8 mouse cellular contexts compared by ENCODE assay signal in the genomic region with DNA sequence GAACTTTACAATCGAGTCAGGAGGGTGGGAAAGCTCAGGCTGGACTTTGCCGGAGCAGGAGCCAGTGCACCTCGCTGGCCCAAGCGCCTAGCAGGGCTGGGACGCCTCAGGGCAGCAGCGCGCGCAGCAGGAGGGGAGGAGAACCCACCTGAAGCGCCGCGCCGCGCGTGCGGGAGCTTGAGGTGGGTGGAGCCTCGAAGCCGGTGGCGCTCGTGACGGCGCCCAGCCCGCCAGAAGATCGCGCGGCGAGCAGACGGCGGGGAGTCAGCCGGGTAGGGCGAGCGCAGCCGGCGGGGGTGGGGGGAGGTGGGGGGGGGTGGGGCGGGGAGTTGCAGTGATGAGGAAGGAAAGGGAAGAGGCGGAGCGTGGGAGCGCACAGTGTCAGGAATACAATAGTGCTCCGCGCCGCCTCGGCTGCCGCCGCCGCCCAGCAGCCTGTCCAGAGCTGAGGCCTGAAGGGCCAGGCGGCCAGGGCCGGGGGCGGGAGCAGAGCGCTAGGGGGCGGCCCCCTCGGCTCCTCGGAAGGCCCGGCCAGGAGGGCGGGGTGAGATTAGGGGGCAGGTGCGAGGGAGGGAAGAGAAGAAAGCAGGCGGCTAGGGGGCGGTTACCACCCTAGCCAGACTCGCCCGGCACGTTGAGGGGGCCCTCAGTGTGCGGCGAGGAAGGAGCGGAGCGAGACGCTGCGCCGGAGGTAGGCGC. TPM values are rescaled to one million over a fixed set of nuclear protein-coding genes. Genes with fewer than 3 reads are reported as not detected.
DNase-seq lines count a peak whose midpoint lies in the region; ATAC-seq lines count a peak whose summit lies in the region.

A gene (plus strand): TSS at position 549 of the 699 bp plus-strand sequence.

- peaks cover 5% of the 10 kb centered on the region; the same call in 1 of the 2 replicates for H3K4me1 ChIP-seq in forebrain, embryonic 12.5 days
- H3K4me1 ChIP-seq in neural tube, embryonic 15.5 days, result peaks cover 5% of the 10 kb centered on the region; the same call in 1 of the 2 replicates

- intact Hi-C loops in heart, postnatal 10 days (cut with DNase I), result loop anchor here (5.0 kb wide), 1 partner anchor 63 kb away; a partner anchor contains a TSS

- H3K4me2 ChIP-seq in forebrain, embryonic 12.5 days, result peak within 1 kb of the TSS; percentile 53
- peak within 1 kb of the TSS; percentile 61 for H3K4me2 ChIP-seq in neural tube, embryonic 15.5 days

- 0 out of 2 replicates have a peak, but pooled peaks cover 3% of the 10 kb centered on the region for H3K36me3 ChIP-seq in forebrain, embryonic 12.5 days (replicated peaks)
- peaks cover 3% of the 10 kb centered on the region; the same call in 1 of the 2 replicates for H3K36me3 ChIP-seq in neural tube, embryonic 15.5 days

- peak within 1 kb of the TSS; percentile 87 for H3K27ac ChIP-seq in forebrain, embryonic 12.5 days
- peak within 1 kb of the TSS; percentile 82 for H3K27ac ChIP-seq in neural tube, embryonic 15.5 days (replicated peaks)

- peak; percentile 96 for ATAC-seq in forebrain, embryonic 12.5 days (ENCODE audit: low FRiP score)
- ATAC-seq in neural tube, embryonic 15.5 days (ENCODE audit: low FRiP score), result peak; percentile 96

- H3K27me3 ChIP-seq in forebrain, embryonic 12.5 days, result no peaks in the 10 kb centered on the region
- no peaks in the 10 kb centered on the region for H3K27me3 ChIP-seq in neural tube, embryonic 15.5 days (replicated peaks)

- H3K9me3 ChIP-seq in forebrain, embryonic 12.5 days, result no peaks in the 10 kb centered on the region
- H3K9me3 ChIP-seq in neural tube, embryonic 15.5 days (replicated peaks), result no peaks in the 10 kb centered on the region

- peak; percentile 85 for DNase-seq in ES-CJ7 (ENCODE audit: low read depth, low spot score)
- peak; percentile 72 for DNase-seq in c-Kit-positive CD71-positive TER-119-positive erythroid progenitor cells, embryonic 14.5 days (ENCODE audit: low spot score)
- DNase-seq in heart, postnatal 10 days, result peak; percentile 78 to 84
- peak; percentile 81 to 89 for DNase-seq in kidney, postnatal 4 days
- DNase-seq in lung, adult 18-20 months, result peak; percentile 88 to 91
- DNase-seq in testis, postnatal 10 days (ENCODE audit: low spot score), result peak; percentile 81

- H3K4me3 ChIP-seq in forebrain, embryonic 12.5 days (replicated peaks), result peak within 1 kb of the TSS; percentile 63
- H3K4me3 ChIP-seq in neural tube, embryonic 15.5 days (replicated peaks), result peak within 1 kb of the TSS; percentile 60

- WGBS in forebrain, embryonic 12.5 days, result 23% methylated on average over 44 of the region's 67 CpGs
- 15% methylated on average over 32 of the region's 67 CpGs for WGBS in neural tube, embryonic 15.5 days

- peak within 1 kb of the TSS; percentile 74 for H3K9ac ChIP-seq in forebrain, embryonic 12.5 days
- peak within 1 kb of the TSS; percentile 59 for H3K9ac ChIP-seq in neural tube, embryonic 15.5 days (replicated peaks)

RNA-seq across cellular contexts. Expression of the gene that starts here (rescaled TPM):
- 10.5 and 11.0 TPM in 2 replicates for polyA plus RNA-seq in forebrain, embryonic 12.5 days (2016; fragmentation: Nextera tagmentation; extraction: Ambion mirVana)
- total RNA-seq in heart, postnatal 10 days (2021), result 1 to 10 TPM; 3.4 to 4.1 TPM
- polyA plus RNA-seq in neural tube, embryonic 15.5 days (2015; fragmentation: Nextera tagmentation; extraction: Ambion mirVana), result 4.0 and 4.7 TPM in 2 replicates

Comparison
In these comparisons a context has a peak if more than half of its experiments do, and no peak if none do; other contexts are left out.
1. Peak in every context shown above with its lines: DNase-seq, ATAC-seq, H3K4me3 ChIP-seq and H3K27ac ChIP-seq.